Mouse (Mus musculus): ENCODE results near the gene Bsnd. TPM values are rescaled to one million over a fixed set of nuclear protein-coding genes. Genes with fewer than 3 reads are reported as not detected.

Bsnd gene
- polyA plus RNA-seq, 1 experiment from 2014 or later: not detected

DNA sequence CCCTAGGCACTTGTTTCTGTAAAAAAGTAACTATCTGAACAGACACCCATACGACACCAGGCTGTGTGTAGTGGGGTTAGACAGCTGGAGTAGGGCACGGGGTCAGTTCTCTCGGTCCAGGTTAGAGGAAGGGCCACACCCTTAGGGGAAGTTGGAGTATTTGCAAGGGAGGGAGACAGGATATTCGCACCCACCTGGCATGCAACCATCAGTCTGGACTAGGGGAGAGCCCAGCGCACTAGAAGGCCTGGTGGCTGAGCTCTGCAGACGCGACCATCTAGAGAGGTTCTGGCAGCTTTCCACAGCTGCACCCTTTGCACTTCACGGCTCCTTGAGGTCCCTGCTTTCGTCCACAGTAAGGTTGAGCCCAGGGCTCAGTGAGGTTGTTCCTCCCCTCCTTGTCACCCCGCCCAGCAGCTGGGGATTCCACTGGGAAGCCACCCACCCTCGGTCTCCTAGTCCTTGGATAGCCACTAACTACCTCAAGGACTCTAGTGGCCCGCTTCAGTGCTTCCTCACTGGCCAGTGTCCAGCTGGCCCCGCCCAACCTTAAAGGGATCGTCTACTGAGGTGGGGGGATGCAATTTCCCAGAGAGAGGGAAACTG, 13.5 kb upstream of the Bsnd start:
- H3K4me1 ChIP-seq (replicated peaks): 0 out of 2 replicates have a peak, but pooled peaks cover 5% of the 10 kb centered on the region
- H3K27me3 ChIP-seq (ENCODE audit: insufficient read depth, poor library complexity, severe bottlenecking): no peaks in the 10 kb centered on the region
- H3K4me3 ChIP-seq: no peak overlapping the region
- no peaks in the 10 kb centered on the region for H3K36me3 ChIP-seq
- 80% methylated on average over 14 of the region's 14 CpGs for WGBS
- DNase-seq (ENCODE audit: low spot score): no peak
- H3K27ac ChIP-seq: no peak overlapping the region
- no peaks in the 10 kb centered on the region for H3K9me3 ChIP-seq

GRCm38 (mm10) chr4:106503578-106503977, 11.5 kb upstream of the Bsnd start:
- Histone ChIP-seq H3K27ac (no peak overlapping the region), H3K9me3 (no peaks in the 10 kb centered on the region), H3K27me3 (ENCODE audit: insufficient read depth, poor library complexity, severe bottlenecking) (no peaks in the 10 kb centered on the region), H3K4me3 (no peak overlapping the region), H3K4me1 (replicated peaks) (peaks cover 17% of the 10 kb centered on the region), H3K36me3 (no peaks in the 10 kb centered on the region)
- DNase-seq (ENCODE audit: low spot score): no peak
- WGBS: 91% methylated on average over 3 of the region's 3 CpGs

DNA sequence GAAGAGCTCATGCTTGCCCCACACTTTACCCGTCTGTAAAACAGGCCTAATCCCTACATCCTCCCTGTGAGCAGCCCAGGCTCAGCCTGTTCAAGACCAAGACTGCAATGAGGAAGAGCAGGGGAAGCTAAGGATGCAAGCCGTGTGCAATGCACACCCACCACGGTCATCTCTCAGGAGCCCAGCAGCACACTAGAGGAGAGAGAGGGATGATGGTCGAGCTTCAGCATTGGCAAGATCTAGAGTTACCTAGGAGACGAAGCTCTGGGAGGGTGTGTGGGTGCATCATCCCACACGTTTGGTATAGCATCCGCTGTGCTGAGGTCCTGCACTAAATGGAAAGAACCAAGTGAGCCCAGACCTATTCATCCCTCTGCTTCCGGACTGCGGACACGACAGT, 8.0 kb upstream of the Bsnd start:
- H3K36me3 ChIP-seq: no peaks in the 10 kb centered on the region
- DNase-seq (ENCODE audit: low spot score): no peak
- no peaks in the 10 kb centered on the region for H3K27me3 ChIP-seq (ENCODE audit: insufficient read depth, poor library complexity, severe bottlenecking)
- H3K9me3 ChIP-seq: no peaks in the 10 kb centered on the region
- H3K4me1 ChIP-seq (replicated peaks): peaks cover 32% of the 10 kb centered on the region
- H3K4me3 ChIP-seq: no peak overlapping the region
- H3K27ac ChIP-seq: no peak overlapping the region
- 77% methylated on average over 10 of the region's 10 CpGs for WGBS

- WGBS: 38% methylated on average over 3 of the region's 3 CpGs
- Histone ChIP-seq H3K4me1 (replicated peaks) (peaks cover 32% of the 10 kb centered on the region), H3K4me3 (no peak overlapping the region), H3K27ac (no peak overlapping the region), H3K36me3 (no peaks in the 10 kb centered on the region), H3K27me3 (ENCODE audit: insufficient read depth, poor library complexity, severe bottlenecking) (no peaks in the 10 kb centered on the region), H3K9me3 (no peaks in the 10 kb centered on the region)
- no peak for DNase-seq (ENCODE audit: low spot score)
These were observed 6.4 kb upstream of the Bsnd start for GRCm38 (mm10) chr4:106498471-106498844.

DNA sequence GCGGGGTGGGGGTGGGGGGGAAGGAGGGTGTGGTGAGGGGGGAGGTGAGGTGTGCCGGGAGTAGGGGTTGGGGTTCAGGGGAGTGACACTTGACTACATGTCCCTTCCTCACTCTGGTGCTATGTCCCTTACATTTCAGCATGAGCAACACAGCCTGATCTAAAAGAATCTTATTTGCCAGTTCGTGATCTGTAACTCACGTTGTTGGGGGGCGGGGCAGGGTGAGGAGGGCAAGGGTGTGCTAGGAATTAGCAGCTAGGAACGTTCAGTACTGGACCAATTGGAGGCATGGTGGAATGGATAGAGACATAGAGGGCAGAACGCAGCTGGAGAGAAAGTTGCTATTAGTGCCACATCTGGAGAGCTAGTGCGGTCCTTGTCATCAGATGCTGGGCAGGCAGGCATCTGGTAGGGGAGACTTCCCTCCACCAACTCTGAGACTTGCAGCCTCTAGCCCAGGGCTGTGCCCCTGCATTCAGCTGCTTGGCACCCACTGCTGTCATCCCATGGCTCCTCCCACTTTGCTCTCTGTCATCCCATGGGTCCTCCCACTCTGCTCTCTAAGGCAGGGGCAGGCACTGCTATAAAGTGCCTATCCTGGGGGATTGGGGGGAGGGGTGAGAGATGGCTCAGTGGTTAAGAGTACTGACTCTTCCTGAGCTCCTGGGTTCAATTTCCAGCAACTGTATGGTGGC, 5.8 kb upstream of the Bsnd start:
- 57% methylated on average over 8 of the region's 8 CpGs for WGBS
- DNase-seq (ENCODE audit: low spot score): no peak
- Histone ChIP-seq H3K27ac (0 out of 2 replicates have a peak overlapping the region, but pooled peaks have one; percentile 35), H3K9me3 (no peaks in the 10 kb centered on the region), H3K4me3 (no peak overlapping the region), H3K36me3 (no peaks in the 10 kb centered on the region), H3K27me3 (ENCODE audit: insufficient read depth, poor library complexity, severe bottlenecking) (no peaks in the 10 kb centered on the region), H3K4me1 (replicated peaks) (peaks cover 32% of the 10 kb centered on the region)

DNA sequence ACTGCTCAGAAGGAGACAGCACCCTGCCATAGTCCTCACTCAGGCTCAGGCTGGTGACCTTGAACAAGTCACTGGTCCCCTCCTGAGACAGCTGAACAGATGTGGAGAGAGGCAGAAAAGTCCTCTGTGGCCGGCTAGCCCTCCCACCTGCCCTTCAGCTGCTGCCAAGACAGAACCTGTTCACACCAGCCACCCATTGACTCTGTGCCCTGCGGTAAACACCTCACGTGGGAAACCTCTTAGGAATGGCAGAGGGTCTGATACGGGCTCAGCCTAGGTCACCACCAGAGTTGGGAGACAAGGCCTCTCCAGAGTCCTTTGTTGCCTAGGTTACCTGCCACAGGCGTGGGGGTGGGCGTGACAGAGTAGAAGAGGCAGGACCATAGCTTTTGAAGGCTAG, 4.8 kb upstream of the Bsnd start:
- 63% methylated on average over 6 of the region's 6 CpGs for WGBS
- DNase-seq (ENCODE audit: low spot score): no peak
- Histone ChIP-seq H3K27ac (peak overlapping the region; percentile 45), H3K4me1 (replicated peaks) (peaks cover 35% of the 10 kb centered on the region), H3K36me3 (no peaks in the 10 kb centered on the region), H3K9me3 (no peaks in the 10 kb centered on the region), H3K27me3 (ENCODE audit: insufficient read depth, poor library complexity, severe bottlenecking) (no peaks in the 10 kb centered on the region), H3K4me3 (no peak overlapping the region)

- no peak overlapping the region for H3K27ac ChIP-seq
- no peak for DNase-seq (ENCODE audit: low spot score)
These were observed 1.6 kb upstream of the Bsnd start for GRCm38 (mm10) chr4:106493639-106494038.

DNA sequence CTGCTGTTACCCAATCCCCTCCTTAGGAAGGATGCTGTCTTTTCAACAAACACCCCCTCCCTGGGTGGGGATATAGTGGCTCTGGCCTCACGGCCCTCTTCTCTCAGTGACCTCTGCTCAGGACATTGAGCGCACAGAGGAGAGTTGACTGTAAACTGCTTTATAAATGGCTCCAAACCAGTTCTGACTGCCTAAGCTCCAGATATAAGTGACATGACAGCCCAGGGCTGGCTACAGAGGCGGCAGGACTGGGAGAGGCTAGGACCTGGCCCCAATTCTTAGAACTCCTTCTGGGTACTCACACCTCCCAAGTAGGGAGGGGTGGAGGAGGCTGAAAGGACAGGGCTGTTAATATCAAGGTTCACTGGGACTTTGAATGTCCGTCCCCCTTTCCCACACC, 1.5 kb downstream of the Bsnd start:
- no peak for DNase-seq (ENCODE audit: low spot score)
- H3K4me1 ChIP-seq (replicated peaks): peaks cover 9% of the 10 kb centered on the region; the same call in 1 of the 2 replicates
- no peaks in the 10 kb centered on the region for H3K36me3 ChIP-seq
- WGBS: 68% methylated on average over 4 of the region's 4 CpGs
- no peaks in the 10 kb centered on the region for H3K27me3 ChIP-seq (ENCODE audit: insufficient read depth, poor library complexity, severe bottlenecking)
- H3K4me3 ChIP-seq: no peak overlapping the region
- no peak overlapping the region for H3K27ac ChIP-seq
- no peaks in the 10 kb centered on the region for H3K9me3 ChIP-seq

More at GRCm38 (mm10) chr4:106493639-106494038, 1.6 kb upstream of the Bsnd start:
- Histone ChIP-seq H3K9me3 (no peaks in the 10 kb centered on the region), H3K27me3 (ENCODE audit: insufficient read depth, poor library complexity, severe bottlenecking) (no peaks in the 10 kb centered on the region), H3K4me3 (no peak overlapping the region), H3K4me1 (replicated peaks) (peaks cover 30% of the 10 kb centered on the region), H3K36me3 (no peaks in the 10 kb centered on the region)
- 81% methylated on average over 2 of the region's 2 CpGs for WGBS

- H3K9me3 ChIP-seq: no peaks in the 10 kb centered on the region
These were observed 8.3 kb downstream of the Bsnd start for GRCm38 (mm10) chr4:106483831-106484230.

DNA sequence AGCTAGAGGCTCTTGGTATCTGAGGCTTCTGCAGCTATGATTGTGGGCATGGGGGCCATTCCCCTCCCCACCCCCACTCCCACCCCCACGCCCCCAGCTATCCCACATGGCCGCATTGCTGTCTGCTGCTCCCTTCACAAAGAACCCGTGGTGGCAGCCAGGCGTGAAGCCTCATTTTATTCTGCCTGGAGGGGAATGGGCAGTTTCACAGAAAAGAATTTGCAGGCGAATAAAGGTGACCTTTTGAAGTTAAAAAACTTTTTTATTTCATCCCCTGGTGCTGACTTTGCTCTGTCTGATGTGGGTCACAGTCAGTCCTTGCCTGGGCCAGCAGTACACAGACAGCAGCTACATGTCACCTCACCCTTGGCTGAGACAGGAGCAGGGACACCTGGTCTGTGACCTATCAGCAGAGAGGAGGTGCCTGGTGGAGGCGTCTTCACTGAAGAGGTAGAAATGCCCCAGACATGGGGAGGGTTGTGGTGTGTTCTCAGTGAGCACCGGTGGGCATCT, 8.8 kb downstream of the Bsnd start:
- WGBS: 36% methylated on average over 7 of the region's 7 CpGs
- no peak overlapping the region for H3K4me3 ChIP-seq
- H3K27ac ChIP-seq: peak overlapping the region; percentile 66; the same call in 1 of the 2 replicates
- 0 out of 2 replicates have a peak, but pooled peaks cover 22% of the 10 kb centered on the region for H3K27me3 ChIP-seq (ENCODE audit: insufficient read depth, poor library complexity, severe bottlenecking)
- peaks cover 46% of the 10 kb centered on the region for H3K4me1 ChIP-seq (replicated peaks)
- no peaks in the 10 kb centered on the region for H3K36me3 ChIP-seq
- no peak for DNase-seq (ENCODE audit: low spot score)
- no peaks in the 10 kb centered on the region for H3K9me3 ChIP-seq

More at GRCm38 (mm10) chr4:106483831-106484230, 8.3 kb downstream of the Bsnd start:
- Histone ChIP-seq H3K27ac (0 out of 2 replicates have a peak overlapping the region, but pooled peaks have one; percentile 43), H3K27me3 (ENCODE audit: insufficient read depth, poor library complexity, severe bottlenecking) (0 out of 2 replicates have a peak, but pooled peaks cover 22% of the 10 kb centered on the region), H3K4me3 (no peak overlapping the region), H3K4me1 (replicated peaks) (peaks cover 46% of the 10 kb centered on the region), H3K36me3 (no peaks in the 10 kb centered on the region)
- 80% methylated on average over 1 of the region's 1 CpGs for WGBS
- no peak for DNase-seq (ENCODE audit: low spot score)

GRCm38 (mm10) chr4:106480545-106480944, 11.5 kb downstream of the Bsnd start:
- peaks cover 27% of the 10 kb centered on the region; the same call in 1 of the 2 replicates for H3K27me3 ChIP-seq (ENCODE audit: insufficient read depth, poor library complexity, severe bottlenecking)
- H3K27ac ChIP-seq: no peak overlapping the region
- no peak for DNase-seq (ENCODE audit: low spot score)
- H3K4me1 ChIP-seq (replicated peaks): peaks cover 46% of the 10 kb centered on the region
- no peak overlapping the region for H3K4me3 ChIP-seq
- WGBS: 71% methylated on average over 3 of the region's 3 CpGs
- H3K9me3 ChIP-seq: no peaks in the 10 kb centered on the region
- no peaks in the 10 kb centered on the region for H3K36me3 ChIP-seq

GRCm38 (mm10) chr4:106474241-106474640, 17.8 kb downstream of the Bsnd start:
- H3K36me3 ChIP-seq: no peaks in the 10 kb centered on the region
- peak; percentile 72 for DNase-seq (ENCODE audit: low spot score)
- 6% methylated on average over 6 of the region's 6 CpGs for WGBS

GRCm38 (mm10) chr4:106472335-106472734, 19.7 kb downstream of the Bsnd start:
- no peak overlapping the region for H3K4me3 ChIP-seq
- peak; percentile 59 for DNase-seq (ENCODE audit: low spot score)
- no peaks in the 10 kb centered on the region for H3K36me3 ChIP-seq
- WGBS: 12% methylated on average over 3 of the region's 3 CpGs
- no peak overlapping the region for H3K27ac ChIP-seq
- H3K4me1 ChIP-seq (replicated peaks): peaks cover 10% of the 10 kb centered on the region
- no peaks in the 10 kb centered on the region for H3K9me3 ChIP-seq
- peaks cover 11% of the 10 kb centered on the region; the same call in 1 of the 2 replicates for H3K27me3 ChIP-seq (ENCODE audit: insufficient read depth, poor library complexity, severe bottlenecking)

More at GRCm38 (mm10) chr4:106474241-106474640, 17.8 kb downstream of the Bsnd start:
- Histone ChIP-seq H3K27me3 (ENCODE audit: insufficient read depth, poor library complexity, severe bottlenecking) (peaks cover 11% of the 10 kb centered on the region; the same call in 1 of the 2 replicates), H3K4me3 (no peak overlapping the region), H3K9me3 (no peaks in the 10 kb centered on the region), H3K27ac (no peak overlapping the region), H3K4me1 (replicated peaks) (peaks cover 11% of the 10 kb centered on the region)

All from hindbrain, embryonic 10.5 days (tissue).